Mouse (Mus musculus): Measurements from ENCODE around the gene Henmt1.

GRCm38 (mm10) chr3:108999173-108999572, 59.5 kb downstream of the Henmt1 start:
- no peak for TF ChIP-seq CTCF (IDR thresholded peaks at IDR 0.05; ENCODE audit: low read depth)
- no peak for TF ChIP-seq EP300 (IDR thresholded peaks at IDR 0.05; ENCODE audit: low read depth)
